Mouse (Mus musculus): ENCODE results near the gene Rasgef1c. TPM values are rescaled to one million over a fixed set of nuclear protein-coding genes. Genes with fewer than 3 reads are reported as not detected.

Rasgef1c gene
- 10.4 and 16.4 TPM in 2 replicates for polyA plus RNA-seq (2012; rRNA removed)

DNA sequence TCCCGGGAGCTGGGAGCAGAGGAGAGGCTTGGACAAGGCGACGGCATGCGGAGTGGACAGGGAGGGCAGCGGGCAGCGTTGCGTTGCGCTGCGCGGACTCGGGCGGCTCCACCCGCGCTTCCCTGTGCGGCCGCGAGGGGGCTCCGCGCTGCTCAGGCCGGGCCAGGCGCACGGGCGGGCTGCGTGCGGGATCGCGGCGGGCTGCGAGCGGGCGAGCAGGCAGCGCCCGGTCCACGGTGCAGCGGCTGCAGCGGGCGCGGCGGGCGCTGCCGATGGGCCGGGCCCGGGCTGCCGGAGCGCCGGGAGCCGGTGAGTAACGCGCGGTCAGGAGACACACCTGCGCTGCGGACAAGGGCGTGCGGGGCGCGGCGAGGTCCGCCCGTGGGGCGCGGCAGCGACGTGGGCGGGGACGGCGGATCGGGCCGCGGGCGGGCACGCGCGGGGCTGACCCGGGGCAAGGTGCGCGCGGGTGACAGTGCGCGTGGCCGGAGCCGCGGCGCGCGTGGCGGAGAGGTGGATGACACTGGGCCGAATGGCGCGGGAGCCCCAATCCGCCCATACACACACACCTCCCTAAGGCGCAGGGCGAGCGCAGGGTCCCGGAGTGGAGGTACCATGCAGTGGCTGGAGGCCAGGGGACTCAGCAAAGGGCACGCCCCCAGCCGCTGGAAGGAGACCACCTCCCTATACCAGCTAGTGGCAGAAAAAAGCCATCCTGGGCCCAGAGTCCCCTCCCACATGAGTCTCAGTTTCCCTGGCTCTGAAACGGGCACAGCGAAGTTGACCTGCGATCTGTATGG, at the start of gene Rasgef1c:
TSS of gene Rasgef1c (plus strand) at position 177 of the 800 bp plus-strand sequence.
- peak; percentile 80 for DNase-seq (ENCODE audit: low read depth)
- TF ChIP-seq POLR2A (IDR thresholded peaks at IDR 0.05; ENCODE audit: borderline replicate concordance, extremely low read depth, insufficient read depth, insufficient read length, poor library complexity, severe bottlenecking) (no peak), CTCF (IDR thresholded peaks at IDR 0.05; ENCODE audit: borderline replicate concordance, extremely low read depth, insufficient read depth, insufficient read length) (peak; percentile 74)

DNA sequence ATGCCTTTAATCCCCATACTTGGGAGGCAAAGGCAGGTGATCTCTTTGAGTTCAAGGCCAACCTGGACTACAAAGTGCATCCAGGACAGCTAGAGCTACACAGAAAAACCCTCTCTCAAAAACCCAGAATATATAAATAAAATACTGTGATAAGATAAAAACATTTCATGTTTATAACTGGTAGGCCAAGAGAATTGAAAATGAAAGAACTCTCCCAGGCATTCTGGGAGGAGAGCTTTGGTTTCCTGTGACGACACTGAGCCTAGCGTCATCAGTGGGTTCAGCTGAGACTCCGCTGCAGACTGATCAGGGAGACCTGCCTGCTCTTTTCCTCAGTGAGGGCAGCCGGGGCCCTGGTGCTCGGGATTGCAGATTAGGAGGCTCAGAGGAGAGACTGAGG, 46.5 kb upstream of the Rasgef1c start:
- DNase-seq (ENCODE audit: low read depth) = no peak
- TF ChIP-seq CTCF (IDR thresholded peaks at IDR 0.05; ENCODE audit: borderline replicate concordance, extremely low read depth, insufficient read depth, insufficient read length) (no peak), POLR2A (IDR thresholded peaks at IDR 0.05; ENCODE audit: borderline replicate concordance, extremely low read depth, insufficient read depth, insufficient read length, poor library complexity, severe bottlenecking) (no peak)

DNA sequence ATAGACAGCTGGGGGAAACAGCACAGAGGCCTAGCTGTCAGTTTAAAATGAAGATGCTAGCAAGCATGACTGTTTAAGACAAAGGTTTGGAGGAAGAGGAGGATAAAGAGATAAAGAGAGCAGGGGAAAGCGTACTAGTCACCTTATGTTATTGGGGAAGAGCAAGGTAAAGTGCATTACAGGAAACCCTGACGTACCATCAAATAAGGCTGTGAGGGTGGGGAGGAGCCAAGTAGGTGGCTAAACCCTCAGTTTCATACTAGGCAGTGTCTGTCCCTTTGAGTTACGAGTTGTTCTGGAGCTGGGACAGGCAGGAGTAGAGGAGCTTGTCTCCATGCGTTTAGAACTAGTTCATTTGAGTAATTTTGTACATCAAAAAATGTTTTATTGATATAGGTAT, 40.5 kb upstream of the Rasgef1c start:
- DNase-seq (ENCODE audit: low read depth) = no peak
- TF ChIP-seq CTCF (IDR thresholded peaks at IDR 0.05; ENCODE audit: borderline replicate concordance, extremely low read depth, insufficient read depth, insufficient read length) (no peak), POLR2A (IDR thresholded peaks at IDR 0.05; ENCODE audit: borderline replicate concordance, extremely low read depth, insufficient read depth, insufficient read length, poor library complexity, severe bottlenecking) (no peak)

DNA sequence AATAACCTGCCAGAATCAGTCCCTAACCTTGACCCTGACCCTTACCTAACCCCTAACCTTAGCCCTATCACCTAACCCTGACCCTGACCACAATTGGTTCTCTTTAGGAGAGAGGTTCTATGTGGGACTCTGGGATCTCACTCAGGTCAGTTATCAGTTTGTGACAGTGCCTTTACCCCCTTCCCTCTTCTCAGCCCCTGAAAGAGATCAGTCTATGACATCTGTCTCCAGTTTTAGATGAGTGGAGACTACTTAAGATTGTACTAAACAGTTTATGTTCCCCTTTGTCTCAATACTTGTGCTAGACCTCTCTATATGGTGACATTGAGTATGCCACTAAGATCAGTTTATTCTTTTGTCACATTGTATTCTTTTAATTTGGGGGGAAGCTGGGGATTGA, 37.7 kb upstream of the Rasgef1c start:
- TF ChIP-seq CTCF (IDR thresholded peaks at IDR 0.05; ENCODE audit: borderline replicate concordance, extremely low read depth, insufficient read depth, insufficient read length) = no peak
- no peak for TF ChIP-seq POLR2A (IDR thresholded peaks at IDR 0.05; ENCODE audit: borderline replicate concordance, extremely low read depth, insufficient read depth, insufficient read length, poor library complexity, severe bottlenecking)
- no peak for DNase-seq (ENCODE audit: low read depth)

DNA sequence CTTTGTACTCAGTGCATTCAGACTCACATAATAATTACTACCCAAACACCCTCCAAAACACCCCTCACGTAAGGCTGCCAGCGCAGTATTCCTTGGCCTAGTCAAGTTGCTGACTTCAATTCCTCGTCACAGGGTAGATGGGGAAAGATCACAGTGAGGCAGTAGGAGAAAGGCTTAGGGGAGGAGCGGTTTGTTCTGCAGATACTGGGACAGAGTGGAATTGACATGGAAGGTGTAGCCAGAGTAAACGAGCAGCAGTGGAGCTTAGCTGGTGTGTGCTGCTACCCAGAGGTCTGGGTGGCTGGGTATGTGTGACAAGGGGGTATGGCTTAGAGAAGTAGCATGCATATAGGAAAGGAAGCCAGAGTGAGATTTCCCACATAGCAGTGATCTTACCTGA, 34.3 kb upstream of the Rasgef1c start:
- TF ChIP-seq CTCF (IDR thresholded peaks at IDR 0.05; ENCODE audit: borderline replicate concordance, extremely low read depth, insufficient read depth, insufficient read length) = no peak
- TF ChIP-seq POLR2A (IDR thresholded peaks at IDR 0.05; ENCODE audit: borderline replicate concordance, extremely low read depth, insufficient read depth, insufficient read length, poor library complexity, severe bottlenecking) = no peak
- DNase-seq (ENCODE audit: low read depth) = no peak

DNA sequence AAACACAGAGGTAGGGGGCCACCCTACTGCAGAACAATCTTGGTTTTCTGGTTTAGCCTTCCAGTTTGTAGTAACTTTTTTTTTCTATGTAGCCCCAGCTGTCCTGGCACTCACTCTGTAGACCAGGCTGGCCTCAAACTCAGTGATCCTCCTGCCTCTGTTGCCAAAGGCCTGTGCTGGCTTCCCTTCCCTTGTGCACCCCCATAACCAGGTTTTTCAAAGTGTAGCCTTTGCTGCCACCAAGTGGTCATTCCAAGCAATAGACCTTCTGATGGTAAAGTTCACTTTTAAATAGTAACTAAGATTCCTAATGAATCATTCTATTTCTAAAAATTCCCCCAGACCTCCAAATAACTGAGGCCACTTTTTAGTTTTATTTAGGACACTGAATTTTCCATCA, 31.9 kb upstream of the Rasgef1c start:
- no peak for TF ChIP-seq POLR2A (IDR thresholded peaks at IDR 0.05; ENCODE audit: borderline replicate concordance, extremely low read depth, insufficient read depth, insufficient read length, poor library complexity, severe bottlenecking)
- peak; percentile 73 for TF ChIP-seq CTCF (IDR thresholded peaks at IDR 0.05; ENCODE audit: borderline replicate concordance, extremely low read depth, insufficient read depth, insufficient read length)
- DNase-seq (ENCODE audit: low read depth) = peak; percentile 75

DNA sequence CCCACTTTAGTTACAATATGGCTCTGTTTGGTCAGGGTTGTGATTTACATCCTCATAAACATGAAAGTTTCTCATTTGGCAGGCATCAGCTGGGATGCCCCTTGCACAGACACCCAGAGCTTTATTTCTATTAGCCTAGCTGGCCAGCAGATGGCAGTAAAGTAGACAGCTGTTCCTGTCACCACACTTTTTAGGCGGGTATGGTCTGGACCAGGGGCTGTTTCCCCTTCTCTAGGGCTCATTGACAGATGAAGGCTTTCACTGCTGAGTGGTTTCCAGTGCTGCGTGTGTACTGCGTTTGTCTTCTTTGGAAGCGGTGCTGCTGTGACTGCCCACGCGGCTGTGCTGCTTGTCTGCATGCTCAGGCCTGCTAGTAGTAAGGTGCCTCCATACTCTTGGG, 29.7 kb upstream of the Rasgef1c start:
- DNase-seq (ENCODE audit: low read depth) = peak; percentile 75
- TF ChIP-seq POLR2A (IDR thresholded peaks at IDR 0.05; ENCODE audit: borderline replicate concordance, extremely low read depth, insufficient read depth, insufficient read length, poor library complexity, severe bottlenecking) (no peak), CTCF (IDR thresholded peaks at IDR 0.05; ENCODE audit: borderline replicate concordance, extremely low read depth, insufficient read depth, insufficient read length) (peak; percentile 73; the same call in 1 of the 2 replicates)

DNA sequence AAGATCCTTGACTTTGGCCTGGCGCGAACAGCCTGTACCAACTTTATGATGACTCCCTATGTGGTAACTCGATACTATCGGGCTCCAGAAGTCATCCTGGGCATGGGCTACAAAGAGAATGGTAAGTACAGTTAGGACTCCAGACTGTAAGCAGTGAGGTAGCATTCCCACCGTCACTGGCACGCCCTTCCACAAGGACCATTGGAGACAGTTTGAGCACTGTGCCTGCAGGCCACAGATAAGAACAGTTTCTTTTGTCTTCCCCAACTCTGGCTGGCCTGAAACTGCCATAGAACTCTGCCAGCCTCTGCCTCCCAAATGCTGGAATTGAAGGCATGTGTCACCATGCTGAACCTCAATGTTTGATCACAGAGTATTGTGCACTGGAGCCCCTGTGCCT, 28.9 kb upstream of the Rasgef1c start:
- no peak for DNase-seq (ENCODE audit: low read depth)
- no peak for TF ChIP-seq CTCF (IDR thresholded peaks at IDR 0.05; ENCODE audit: borderline replicate concordance, extremely low read depth, insufficient read depth, insufficient read length)
- TF ChIP-seq POLR2A (IDR thresholded peaks at IDR 0.05; ENCODE audit: borderline replicate concordance, extremely low read depth, insufficient read depth, insufficient read length, poor library complexity, severe bottlenecking) = no peak

DNA sequence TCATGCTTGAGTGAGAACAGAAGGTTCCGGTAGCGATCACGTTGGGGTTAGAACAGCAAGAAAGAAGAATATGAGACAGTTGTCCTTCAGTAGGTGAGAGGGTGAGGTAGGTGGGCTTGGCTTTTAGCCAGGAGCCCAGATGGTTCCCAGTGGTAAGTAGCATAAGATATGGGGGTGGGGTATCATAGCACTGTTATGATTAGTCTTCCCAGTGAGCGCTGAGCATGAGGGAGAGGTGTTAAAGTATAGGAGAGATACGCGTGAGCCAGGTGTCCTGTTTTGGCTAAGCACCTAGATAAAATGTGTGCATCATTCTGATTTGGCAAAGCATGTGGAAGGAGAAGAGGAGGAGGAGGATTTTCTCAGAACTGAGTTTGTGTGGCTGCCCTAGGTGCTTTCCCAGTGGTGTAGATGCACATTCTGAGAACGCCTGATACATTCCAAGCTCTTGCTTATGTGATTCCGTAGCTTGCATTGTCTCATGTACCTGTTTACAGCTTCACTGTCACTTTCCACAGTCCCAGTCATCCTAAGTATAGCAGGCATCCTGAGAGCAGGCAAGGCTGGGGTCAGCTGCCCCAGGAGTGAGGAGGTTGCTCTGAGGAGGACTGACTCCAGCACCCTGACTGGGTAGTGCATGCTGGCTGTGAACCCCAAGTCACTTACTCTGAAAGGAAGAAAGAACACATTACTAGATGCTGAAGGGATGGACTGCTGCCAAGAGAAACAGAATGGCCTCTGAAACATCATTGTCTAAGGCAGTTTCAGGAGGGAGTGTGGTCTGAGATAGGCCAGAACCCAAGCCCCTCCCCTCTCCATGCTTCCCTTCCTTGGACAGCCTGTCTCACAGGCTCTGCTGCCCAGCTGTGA, 24.5 kb upstream of the Rasgef1c start:
- TF ChIP-seq CTCF (IDR thresholded peaks at IDR 0.05; ENCODE audit: borderline replicate concordance, extremely low read depth, insufficient read depth, insufficient read length) = no peak
- no peak for TF ChIP-seq POLR2A (IDR thresholded peaks at IDR 0.05; ENCODE audit: borderline replicate concordance, extremely low read depth, insufficient read depth, insufficient read length, poor library complexity, severe bottlenecking)
- peak; percentile 71 for DNase-seq (ENCODE audit: low read depth)

DNA sequence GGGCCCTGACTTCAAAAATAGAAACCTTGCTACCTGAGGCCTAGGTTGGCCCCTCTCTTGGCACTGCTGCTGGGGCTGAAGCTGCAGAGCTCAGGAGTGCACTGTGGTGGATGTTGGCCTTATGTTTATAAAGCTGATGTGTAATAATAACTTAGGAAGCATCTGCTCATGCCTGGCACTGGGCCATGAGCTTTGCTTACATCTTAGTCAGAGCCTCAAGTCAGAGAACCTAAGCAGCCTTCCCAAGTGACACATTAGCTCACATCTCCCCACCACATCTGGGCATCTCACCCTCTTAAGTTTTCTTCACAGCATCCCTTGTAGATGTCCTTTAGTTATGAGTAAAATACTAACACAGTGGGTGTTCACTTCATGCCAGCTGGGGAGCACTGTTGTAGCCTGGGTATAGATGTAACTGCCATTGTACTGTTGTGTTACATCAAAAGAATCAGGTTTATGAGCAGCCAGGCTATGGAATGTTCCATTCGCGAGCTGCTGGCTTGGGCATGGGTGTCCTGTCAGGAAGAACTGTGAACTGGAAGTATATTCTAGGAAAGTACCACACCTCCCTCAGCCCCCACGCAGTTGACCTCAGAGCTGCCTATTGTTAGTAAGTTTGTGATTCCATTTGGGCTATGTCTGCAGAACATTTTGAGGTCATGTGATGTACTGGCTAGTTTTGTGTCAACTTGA, 21.5 kb upstream of the Rasgef1c start:
- no peak for DNase-seq (ENCODE audit: low read depth)
- no peak for TF ChIP-seq POLR2A (IDR thresholded peaks at IDR 0.05; ENCODE audit: borderline replicate concordance, extremely low read depth, insufficient read depth, insufficient read length, poor library complexity, severe bottlenecking)
- TF ChIP-seq CTCF (IDR thresholded peaks at IDR 0.05; ENCODE audit: borderline replicate concordance, extremely low read depth, insufficient read depth, insufficient read length) = no peak

DNA sequence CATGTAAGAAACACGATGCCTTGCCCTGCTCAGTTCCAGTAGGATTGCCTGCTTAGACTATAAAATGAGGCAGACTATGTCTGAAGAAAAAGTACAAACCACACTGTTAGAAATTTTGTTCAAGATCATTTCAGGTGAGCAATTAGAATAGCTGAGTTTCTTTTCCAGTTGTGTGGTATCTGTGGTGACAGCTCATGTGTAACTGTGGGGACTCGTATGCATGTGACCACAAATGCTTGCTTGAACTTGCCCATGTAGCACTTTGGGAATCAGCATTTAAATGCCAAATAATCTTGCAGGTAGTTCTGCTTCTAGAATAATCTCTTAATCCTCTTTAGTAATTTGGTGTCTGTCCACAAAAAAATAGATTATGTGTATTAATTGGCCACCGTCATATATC, 18.2 kb upstream of the Rasgef1c start:
- TF ChIP-seq POLR2A (IDR thresholded peaks at IDR 0.05; ENCODE audit: borderline replicate concordance, extremely low read depth, insufficient read depth, insufficient read length, poor library complexity, severe bottlenecking) (no peak), CTCF (IDR thresholded peaks at IDR 0.05; ENCODE audit: borderline replicate concordance, extremely low read depth, insufficient read depth, insufficient read length) (no peak)
- no peak for DNase-seq (ENCODE audit: low read depth)

Data from brain, embryonic 14.5 days (tissue).